Comparison of ENCODE assay signal across 12 mouse cellular contexts in the genomic region with DNA sequence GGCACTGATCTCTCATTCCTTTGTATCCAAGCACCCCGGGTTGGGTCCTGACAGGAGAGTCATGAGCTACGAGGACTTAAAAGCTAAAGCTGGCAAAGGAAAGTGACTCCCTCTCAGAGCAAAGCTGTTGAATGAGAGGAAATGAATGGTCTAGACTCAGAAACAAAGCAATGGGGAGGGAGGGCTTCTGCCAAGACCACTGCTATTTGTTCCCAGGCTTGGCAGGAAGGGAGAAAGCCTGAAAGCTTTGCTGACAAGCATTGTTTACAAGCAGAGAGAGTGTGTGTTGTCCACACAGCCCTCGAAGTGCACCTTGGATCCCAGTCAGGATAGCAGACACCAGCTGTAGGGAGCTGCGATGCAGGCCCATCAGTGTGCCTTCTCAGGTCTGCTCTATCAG. TPM values are rescaled to one million over a fixed set of nuclear protein-coding genes. Genes with fewer than 3 reads are reported as not detected.
DNase-seq lines count a peak whose midpoint lies in the region; ATAC-seq and TF ChIP-seq lines count a peak whose summit lies in the region.
"Had no signal": no experiment of that assay in that cellular context is flagged by ENCODE, and none has a peak within 500 bp of the region (broad histone marks: within the 10 kb centered on the region; RNA-seq: fewer than 3 reads in every experiment).

No protein-coding gene starts in this region.

- H3K4me3 ChIP-seq in forebrain, embryonic 15.5 days: no peak overlapping the region
- no peak overlapping the region for H3K4me3 ChIP-seq in forebrain, embryonic 10.5 days
- no peak overlapping the region for H3K4me3 ChIP-seq in testis, adult 2 months (ENCODE audit: control insufficient read depth, low read depth, low read length)
- H3K4me3 ChIP-seq in hindbrain, postnatal 0 days (ENCODE audit: low read length): no peak overlapping the region

- TF ChIP-seq CTCF in testis, adult 2 months (IDR thresholded peaks at IDR 0.05; ENCODE audit: control insufficient read depth, insufficient read depth, insufficient replicate concordance, low read depth, low read length): 0 out of 2 replicates have a peak, but pooled peaks have one; percentile 5
- TF ChIP-seq CTCF in hindbrain, postnatal 0 days (IDR thresholded peaks at IDR 0.05; ENCODE audit: low read depth): no peak

- peak; percentile 55 for ATAC-seq in forebrain, embryonic 15.5 days (replicated peaks)
- ATAC-seq in hindbrain, postnatal 0 days: peak; percentile 80
- no peak for ATAC-seq in erythroblast, adult 5-6 weeks (replicated peaks; ENCODE audit: low FRiP score, poor library complexity, severe bottlenecking)

- no peaks in the 10 kb centered on the region for H3K27me3 ChIP-seq in forebrain, embryonic 15.5 days
- peaks cover 44% of the 10 kb centered on the region for H3K27me3 ChIP-seq in forebrain, embryonic 10.5 days (ENCODE audit: poor library complexity, severe bottlenecking)
- no peaks in the 10 kb centered on the region for H3K27me3 ChIP-seq in testis, adult 2 months (ENCODE audit: control insufficient read depth, insufficient read depth, low read length)
- no peaks in the 10 kb centered on the region for H3K27me3 ChIP-seq in hindbrain, postnatal 0 days (ENCODE audit: insufficient read depth, low read length)

- no peaks in the 10 kb centered on the region for H3K36me3 ChIP-seq in forebrain, embryonic 15.5 days
- no peaks in the 10 kb centered on the region for H3K36me3 ChIP-seq in forebrain, embryonic 10.5 days (replicated peaks)
- H3K36me3 ChIP-seq in testis, adult 2 months (ENCODE audit: control insufficient read depth, insufficient read depth, low read length): no peaks in the 10 kb centered on the region
- H3K36me3 ChIP-seq in hindbrain, postnatal 0 days (ENCODE audit: insufficient read depth, low read length): no peaks in the 10 kb centered on the region

- 9% methylated on average over 4 of the region's 4 CpGs for WGBS in forebrain, embryonic 15.5 days
- WGBS in forebrain, embryonic 10.5 days: 44% methylated on average over 4 of the region's 4 CpGs
- WGBS in hindbrain, postnatal 0 days: 26% methylated on average over 4 of the region's 4 CpGs

- H3K9ac ChIP-seq in forebrain, embryonic 15.5 days (replicated peaks): no peak overlapping the region
- no peak overlapping the region for H3K9ac ChIP-seq in hindbrain, postnatal 0 days (replicated peaks; ENCODE audit: low read length)

- H3K4me1 ChIP-seq in forebrain, embryonic 15.5 days: peaks cover 15% of the 10 kb centered on the region
- peaks cover 44% of the 10 kb centered on the region for H3K4me1 ChIP-seq in forebrain, embryonic 10.5 days
- peaks cover 9% of the 10 kb centered on the region for H3K4me1 ChIP-seq in testis, adult 2 months (ENCODE audit: control insufficient read depth, insufficient read depth, low read length)
- 0 out of 2 replicates have a peak, but pooled peaks cover 17% of the 10 kb centered on the region for H3K4me1 ChIP-seq in hindbrain, postnatal 0 days (ENCODE audit: insufficient read depth, low read length)

- H3K27ac ChIP-seq in forebrain, embryonic 15.5 days (replicated peaks): no peak overlapping the region
- no peak overlapping the region for H3K27ac ChIP-seq in forebrain, embryonic 10.5 days
- H3K27ac ChIP-seq in testis, adult 2 months (ENCODE audit: control insufficient read depth, insufficient read depth, low read depth, low read length): no peak overlapping the region
- 0 out of 2 replicates have a peak overlapping the region, but pooled peaks have one; percentile 3 for H3K27ac ChIP-seq in hindbrain, postnatal 0 days
- H3K27ac ChIP-seq: macrophage had no signal

- no peaks in the 10 kb centered on the region for H3K9me3 ChIP-seq in forebrain, embryonic 15.5 days
- no peaks in the 10 kb centered on the region for H3K9me3 ChIP-seq in forebrain, embryonic 10.5 days
- no peaks in the 10 kb centered on the region for H3K9me3 ChIP-seq in hindbrain, postnatal 0 days (ENCODE audit: low read length)

- no peak overlapping the region for H3K4me2 ChIP-seq in forebrain, embryonic 15.5 days (replicated peaks)
- H3K4me2 ChIP-seq in hindbrain, postnatal 0 days (ENCODE audit: low read depth, low read length): no peak overlapping the region
- H3K4me2 ChIP-seq: heart, embryonic 11.5 days had no signal

- no peak for TF ChIP-seq POLR2A in testis, adult 2 months (IDR thresholded peaks at IDR 0.05; ENCODE audit: control insufficient read depth, low read depth, low read length)

- no peak for DNase-seq in forebrain, embryonic 10.5 days (ENCODE audit: extremely low spot score, low spot score)
- DNase-seq in testis, postnatal 14 days (ENCODE audit: low spot score): no peak
- DNase-seq in hindbrain, postnatal 0 days (ENCODE audit: low spot score): peak; percentile 80
- DNase-seq in kidney, postnatal 4 days: no peak
- DNase-seq in urinary bladder, postnatal 10 days (ENCODE audit: low spot score): no peak

RNA-seq across cellular contexts. Expression of gene Mab21l3, which starts 41.8 kb away (rescaled TPM):
- polyA plus RNA-seq in forebrain, embryonic 15.5 days (2015; fragmentation: Nextera tagmentation; extraction: Ambion mirVana): 0.32 and 0.56 TPM in 2 replicates
- 0.85 and 1.1 TPM in 2 replicates for polyA plus RNA-seq in forebrain, embryonic 10.5 days (2016; fragmentation: Nextera tagmentation; extraction: Ambion mirVana)
- 0.05 and 0.10 TPM in 2 replicates for polyA plus RNA-seq in testis, adult 2 months (2012; rRNA removed)
- 0.10 and 0.72 TPM in 2 replicates for total RNA-seq in hindbrain, postnatal 0 days (2014; rRNA removed)
- 0.04 and 0.09 TPM in 2 replicates for polyA plus RNA-seq in hindbrain, postnatal 0 days (2015; fragmentation: Nextera tagmentation; extraction: Ambion mirVana)
- total RNA-seq in erythroblast, adult 5-6 weeks (2015; ENCODE audit: low replicate concordance): not detected in 2 replicates
- total RNA-seq in erythroblast, adult 5-6 weeks (2017; ENCODE audit: low replicate concordance): not detected in 2 replicates
- total RNA-seq: common myeloid progenitor, adult 5-6 weeks; MEL had no signal
